Mouse (Mus musculus) small intestine, adult 2 months (tissue): ENCODE measurements around the gene Ccdc177. TPM values are rescaled to one million over a fixed set of nuclear protein-coding genes. Genes with fewer than 3 reads are reported as not detected.

Source experiments
- H3K27ac ChIP-seq: fragments of 200-500 bp; 2 replicates; pipeline ENCODE4 v1.5.1; 2012; ENCODE audit warnings: low read depth, low read length, control low read depth, inconsistent platforms; ENCODE audit not compliant: insufficient read depth
- H3K27me3 ChIP-seq: fragments of 200-500 bp; 2 replicates; pipeline ENCODE4 v1.6.1; 2012; ENCODE audit warnings: mild to moderate bottlenecking, moderate library complexity, low read length, inconsistent platforms; ENCODE audit not compliant: control insufficient read depth, insufficient read depth
- H3K36me3 ChIP-seq: fragments of 200-500 bp; 2 replicates; pipeline ENCODE4 v1.6.1; 2012; ENCODE audit warnings: mild to moderate bottlenecking, low read length, control low read depth, inconsistent platforms; ENCODE audit not compliant: control insufficient read depth, insufficient read depth
- H3K4me1 ChIP-seq: fragments of 200-500 bp; 2 replicates; pipeline ENCODE4 v1.6.1; 2012; ENCODE audit warnings: low read length, inconsistent platforms, mixed read lengths; ENCODE audit not compliant: control insufficient read depth, insufficient read depth, insufficient read length
- H3K4me3 ChIP-seq: fragments of 200-500 bp; 2 replicates; pipeline ENCODE4 v1.5.1; 2012; ENCODE audit warnings: low read depth, mild to moderate bottlenecking, control low read depth, inconsistent platforms, low read length, moderate library complexity
- CTCF ChIP-seq: fragments of 200-500 bp; IDR thresholded peaks from 2 replicates; pipeline ENCODE4 v1.5.1; 2012; ENCODE audit warnings: low read depth, mild to moderate bottlenecking, control low read depth, inconsistent platforms, low read length, moderate library complexity, mixed read lengths; ENCODE audit not compliant: insufficient replicate concordance, insufficient read length; ENCODE audit errors: extremely low read depth
- POLR2A ChIP-seq: fragments of 200-500 bp; IDR thresholded peaks from 2 replicates; pipeline ENCODE4 v1.6.1; 2012; ENCODE audit warnings: low read depth, mild to moderate bottlenecking, control low read depth, inconsistent platforms, low read length, moderate library complexity
- WGBS: fragments of 180-500 bp; shearing (Covaris S2); methylation state at CpG from one replicate; pipeline ENCODE4 v1.1.7; 2018; 5-methylcytosine and 5-hydroxymethylcytosine counted together
- polyA plus RNA-seq: library from polyadenylated mRNA; depleted of rRNA; stranded (reverse); fragments of >200 nt; gene quantifications from 2 replicates; pipeline ENCODE4 v1.2.3, GENCODE M21; 2012

Ccdc177 gene
- polyA plus RNA-seq, 1 experiment = 0.10 TPM

GRCm38 (mm10) chr12:80785005-80785404 is 24.5 kb upstream of the Ccdc177 start:
- no peaks in the 10 kb centered on the region for H3K27me3 ChIP-seq
- H3K4me1 ChIP-seq = peaks cover 13% of the 10 kb centered on the region
- H3K36me3 ChIP-seq = no peaks in the 10 kb centered on the region
- TF ChIP-seq POLR2A = no peak
- no peak for TF ChIP-seq CTCF
- 85% methylated on average over 5 of the region's 5 CpGs for WGBS
- no peak overlapping the region for H3K27ac ChIP-seq
- no peak overlapping the region for H3K4me3 ChIP-seq

- no peak for TF ChIP-seq POLR2A
- TF ChIP-seq CTCF = no peak
- Histone ChIP-seq H3K27me3 (no peaks in the 10 kb centered on the region), H3K4me3 (no peak overlapping the region), H3K36me3 (no peaks in the 10 kb centered on the region), H3K4me1 (peaks cover 9% of the 10 kb centered on the region; the same call in 1 of the 2 replicates), H3K27ac (no peak overlapping the region)
- 68% methylated on average over 1 of the region's 1 CpGs for WGBS
Measured at GRCm38 (mm10) chr12:80783889-80784288, 23.4 kb upstream of the Ccdc177 start.

GRCm38 (mm10) chr12:80782892-80783291 is 22.4 kb upstream of the Ccdc177 start:
- Histone ChIP-seq H3K27me3 (no peaks in the 10 kb centered on the region), H3K27ac (no peak overlapping the region), H3K36me3 (no peaks in the 10 kb centered on the region), H3K4me3 (no peak overlapping the region), H3K4me1 (peaks cover 6% of the 10 kb centered on the region; the same call in 1 of the 2 replicates)
- 22% methylated on average over 3 of the region's 3 CpGs for WGBS
- TF ChIP-seq CTCF (no peak), POLR2A (no peak)

GRCm38 (mm10) chr12:80782190-80782589 is 21.7 kb upstream of the Ccdc177 start:
- Histone ChIP-seq H3K27me3 (no peaks in the 10 kb centered on the region), H3K4me3 (no peak overlapping the region), H3K36me3 (no peaks in the 10 kb centered on the region), H3K4me1 (peaks cover 6% of the 10 kb centered on the region; the same call in 1 of the 2 replicates), H3K27ac (no peak overlapping the region)
- no peak for TF ChIP-seq CTCF
- no peak for TF ChIP-seq POLR2A
- WGBS = 33% methylated on average over 3 of the region's 3 CpGs

GRCm38 (mm10) chr12:80779760-80780159 is 19.3 kb upstream of the Ccdc177 start:
- Histone ChIP-seq H3K4me3 (no peak overlapping the region), H3K36me3 (no peaks in the 10 kb centered on the region), H3K27me3 (no peaks in the 10 kb centered on the region), H3K27ac (no peak overlapping the region), H3K4me1 (peaks cover 9% of the 10 kb centered on the region; the same call in 1 of the 2 replicates)
- TF ChIP-seq CTCF = no peak
- no peak for TF ChIP-seq POLR2A
- 91% methylated on average over 4 of the region's 4 CpGs for WGBS

GRCm38 (mm10) chr12:80778188-80778936 is 17.9 kb upstream of the Ccdc177 start:
- H3K27ac ChIP-seq = no peak overlapping the region
- peaks cover 11% of the 10 kb centered on the region; the same call in 1 of the 2 replicates for H3K4me1 ChIP-seq
- no peak for TF ChIP-seq CTCF
- no peak for TF ChIP-seq POLR2A
- H3K27me3 ChIP-seq = no peaks in the 10 kb centered on the region
- 84% methylated on average over 16 of the region's 16 CpGs for WGBS
- no peak overlapping the region for H3K4me3 ChIP-seq
- H3K36me3 ChIP-seq = no peaks in the 10 kb centered on the region

- no peaks in the 10 kb centered on the region for H3K36me3 ChIP-seq
- no peak for TF ChIP-seq POLR2A
- WGBS = 29% methylated on average over 4 of the region's 4 CpGs
- no peaks in the 10 kb centered on the region for H3K27me3 ChIP-seq
- H3K4me1 ChIP-seq = peaks cover 9% of the 10 kb centered on the region; the same call in 1 of the 2 replicates
- H3K4me3 ChIP-seq = no peak overlapping the region
- peak overlapping the region; percentile 25; the same call in 1 of the 2 replicates for H3K27ac ChIP-seq
Measured at GRCm38 (mm10) chr12:80776046-80776634, 15.7 kb upstream of the Ccdc177 start.
